Mouse (Mus musculus): ENCODE results near the gene Tango6.

Tango6 gene

GRCm38 (mm10) chr8:106687479-106687878 is 4.6 kb downstream of the Tango6 start:
- in situ Hi-C loops (cut with MboI; ENCODE audit: unreplicated experiment in 2 of 2), result loop anchor here (25.0 kb wide), 2 partner anchors 750 to 900 kb away; partner anchors contain the start of genes Nob1 (in 1 of the 2), Psmd7 (in 1 of the 2) and Wwp2 (in 1 of the 2)

GRCm38 (mm10) chr8:106697748-106698248 is 14.9 kb downstream of the Tango6 start:
- in situ Hi-C loops (cut with MboI; ENCODE audit: unreplicated experiment in 2 of 2), result loop anchor here (5.0 to 25.0 kb wide), 5 partner anchors 190 to 890 kb away; partner anchors contain the start of genes Nob1 (in 1 of the 2), Psmd7 (in 1 of the 2) and Wwp2 (in 1 of the 2)

- in situ Hi-C loops (cut with MboI; ENCODE audit: unreplicated experiment in 2 of 2), result loop anchor here (5.0 to 25.0 kb wide), 5 partner anchors 188 to 888 kb away; partner anchors contain the start of genes Nob1 (in 1 of the 2), Psmd7 (in 1 of the 2) and Wwp2 (in 1 of the 2)
Measured at GRCm38 (mm10) chr8:106699588-106699987, 16.7 kb downstream of the Tango6 start.

- in situ Hi-C loops (cut with MboI; ENCODE audit: unreplicated experiment in 2 of 2), result loop anchor here in 1 of 2 experiments (5.0 to 10.0 kb wide), 2 partner anchors 302 to 885 kb away; partner anchors contain the start of gene Psmd7
Measured at GRCm38 (mm10) chr8:106700131-106700530, 17.3 kb downstream of the Tango6 start.

- in situ Hi-C loops (cut with MboI; ENCODE audit: unreplicated experiment in 2 of 2), result loop anchor here in 1 of 2 experiments (5.0 to 10.0 kb wide), 2 partner anchors 301 to 883 kb away; partner anchors contain the start of gene Psmd7
Measured at GRCm38 (mm10) chr8:106701360-106701759, 18.5 kb downstream of the Tango6 start.

GRCm38 (mm10) chr8:106704199-106704900 is 21.5 kb downstream of the Tango6 start:
- in situ Hi-C loops (cut with MboI; ENCODE audit: unreplicated experiment in 2 of 2), result loop anchor here in 1 of 2 experiments (5.0 to 10.0 kb wide), 2 partner anchors 298 to 880 kb away; partner anchors contain the start of gene Psmd7

GRCm38 (mm10) chr8:106704901-106705321 is 22.0 kb downstream of the Tango6 start:
- in situ Hi-C loops (cut with MboI; ENCODE audit: unreplicated experiment in 2 of 2), result loop anchor here in 1 of 2 experiments (5.0 to 10.0 kb wide), 2 partner anchors 297 to 880 kb away; partner anchors contain the start of gene Psmd7

- in situ Hi-C loops (cut with MboI; ENCODE audit: unreplicated experiment in 2 of 2), result loop anchor here in 1 of 2 experiments (10.0 kb wide), 1 partner anchor 879 kb away; the partner anchor contains the start of gene Psmd7
Measured at GRCm38 (mm10) chr8:106706194-106706593, 23.3 kb downstream of the Tango6 start.

GRCm38 (mm10) chr8:106710002-106710401 is 27.1 kb downstream of the Tango6 start:
- in situ Hi-C loops (cut with MboI; ENCODE audit: unreplicated experiment in 2 of 2), result no loop called here

- in situ Hi-C loops (cut with MboI; ENCODE audit: unreplicated experiment in 2 of 2), result no loop called here
Measured at GRCm38 (mm10) chr8:106712487-106712886, 29.6 kb downstream of the Tango6 start.

GRCm38 (mm10) chr8:106714297-106714696 is 31.4 kb downstream of the Tango6 start:
- in situ Hi-C loops (cut with MboI; ENCODE audit: unreplicated experiment in 2 of 2), result no loop called here

- in situ Hi-C loops (cut with MboI; ENCODE audit: unreplicated experiment in 2 of 2), result loop anchor here in 1 of 2 experiments (5.0 kb wide), 1 partner anchor 169 kb away; no protein-coding TSS in a partner anchor
Measured at GRCm38 (mm10) chr8:106718091-106718500, 35.2 kb downstream of the Tango6 start.

- in situ Hi-C loops (cut with MboI; ENCODE audit: unreplicated experiment in 2 of 2), result no loop called here
Measured at GRCm38 (mm10) chr8:106720921-106721320, 38.1 kb downstream of the Tango6 start.

GRCm38 (mm10) chr8:106722453-106722852 is 39.6 kb downstream of the Tango6 start:
- in situ Hi-C loops (cut with MboI; ENCODE audit: unreplicated experiment in 2 of 2), result no loop called here

- in situ Hi-C loops (cut with MboI; ENCODE audit: unreplicated experiment in 2 of 2), result no loop called here
Measured at GRCm38 (mm10) chr8:106723921-106724320, 41.1 kb downstream of the Tango6 start.

GRCm38 (mm10) chr8:106726551-106726950 is 43.7 kb downstream of the Tango6 start:
- in situ Hi-C loops (cut with MboI; ENCODE audit: unreplicated experiment in 2 of 2), result no loop called here

- in situ Hi-C loops (cut with MboI; ENCODE audit: unreplicated experiment in 2 of 2), result no loop called here
Measured at GRCm38 (mm10) chr8:106727241-106727835, 44.5 kb downstream of the Tango6 start.

GRCm38 (mm10) chr8:106727889-106728288 is 45.0 kb downstream of the Tango6 start:
- in situ Hi-C loops (cut with MboI; ENCODE audit: unreplicated experiment in 2 of 2), result no loop called here

GRCm38 (mm10) chr8:106732921-106733320 is 50.1 kb downstream of the Tango6 start:
- in situ Hi-C loops (cut with MboI; ENCODE audit: unreplicated experiment in 2 of 2), result no loop called here

GRCm38 (mm10) chr8:106733703-106734102 is 50.8 kb downstream of the Tango6 start:
- in situ Hi-C loops (cut with MboI; ENCODE audit: unreplicated experiment in 2 of 2), result no loop called here

- in situ Hi-C loops (cut with MboI; ENCODE audit: unreplicated experiment in 2 of 2), result no loop called here
Measured at GRCm38 (mm10) chr8:106734222-106734621, 51.4 kb downstream of the Tango6 start.

All from v-Abl transformed pro-B cells (cell line).